Mouse (Mus musculus) C2C12 (cell line): ENCODE data around the gene Map2k6.

ENCODE experiments used
- CTCF ChIP-seq: IDR thresholded peaks from one replicate; pipeline ENCODE4 v1.5.1; 2011; ENCODE audit not compliant: control insufficient read depth, insufficient read depth, insufficient read length
- MAX ChIP-seq: IDR thresholded peaks from one replicate; pipeline ENCODE4 v1.6.1; 2011; ENCODE audit warnings: mild to moderate bottlenecking, control low read depth
- MYOD1 ChIP-seq: IDR thresholded peaks from one replicate; pipeline ENCODE4 v1.6.1; 2011; ENCODE audit warnings: low read depth; ENCODE audit not compliant: control insufficient read depth, insufficient read length
- MYOG ChIP-seq: IDR thresholded peaks from one replicate; pipeline ENCODE4 v1.6.1; 2011; ENCODE audit not compliant: control insufficient read depth, insufficient read length; ENCODE audit errors: extremely low read depth
- USF1 ChIP-seq: IDR thresholded peaks from one replicate; pipeline ENCODE4 v1.6.1; 2011; ENCODE audit warnings: low read depth, mild to moderate bottlenecking, control low read depth, moderate library complexity

- no peak for TF ChIP-seq USF1
- no peak for TF ChIP-seq CTCF
- no peak for TF ChIP-seq MAX
- no peak for TF ChIP-seq MYOD1
- no peak for TF ChIP-seq MYOG
Measured at GRCm38 (mm10) chr11:110427159-110427561, 28.2 kb downstream of the Map2k6 start.
